Mouse (Mus musculus) urinary bladder, postnatal 25 days (tissue): ENCODE measurements around the gene Awat2.
"Not testable (repeated sequence)": the region's sequence is repeated elsewhere in the genome, so short reads cannot be mapped to it uniquely, and the experiment has no call there.

ENCODE experiments used
- DNase-seq: peaks from one replicate; pipeline ENCODE4 v3.0.0; 2022; ENCODE audit warnings: low spot score

The Awat2 gene

DNA sequence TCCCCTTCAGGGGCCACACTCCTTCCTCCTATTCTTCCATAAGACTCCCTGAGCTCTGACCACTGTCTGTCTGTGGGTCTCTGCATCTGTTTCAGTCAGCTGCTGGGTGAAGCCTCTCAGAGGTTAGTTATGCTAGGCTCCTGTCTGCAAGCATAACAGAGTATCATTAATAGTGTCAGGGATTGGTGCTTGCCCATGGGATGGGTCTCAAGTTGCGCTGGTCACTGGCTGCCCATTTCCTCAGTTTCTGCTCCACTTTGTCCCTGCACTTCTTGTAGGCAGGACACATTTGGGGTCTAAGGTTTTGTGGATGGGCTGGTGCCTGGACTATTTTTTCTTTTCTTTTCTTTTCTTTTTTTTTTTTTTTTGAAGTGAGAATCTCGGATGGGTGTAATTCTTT is at the start of gene Awat2:
Awat2 (minus strand) TSS at position 101 of the 400 bp plus-strand sequence.
- DNase-seq = not testable (repeated sequence)

DNA sequence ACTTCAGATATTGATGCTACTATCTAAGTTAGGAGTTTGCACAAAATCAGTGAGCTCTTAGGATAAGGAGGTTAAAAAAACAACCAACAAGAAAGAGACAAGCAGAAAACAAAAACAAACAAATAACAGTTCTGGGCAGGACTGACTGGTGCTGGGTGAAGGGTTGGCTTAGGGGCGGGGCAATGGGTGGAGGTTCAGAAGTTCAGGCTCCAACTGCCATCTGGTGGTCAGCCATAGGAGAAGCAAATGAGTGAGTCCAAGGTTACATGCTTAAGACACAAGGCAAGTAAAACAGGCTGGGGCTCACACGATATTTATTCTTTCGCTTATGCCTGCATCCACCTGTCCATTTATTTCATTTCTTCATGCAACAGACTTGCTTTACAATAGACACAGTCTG is 37.8 kb upstream of the Awat2 start:
- peak; percentile 43 for DNase-seq

DNA sequence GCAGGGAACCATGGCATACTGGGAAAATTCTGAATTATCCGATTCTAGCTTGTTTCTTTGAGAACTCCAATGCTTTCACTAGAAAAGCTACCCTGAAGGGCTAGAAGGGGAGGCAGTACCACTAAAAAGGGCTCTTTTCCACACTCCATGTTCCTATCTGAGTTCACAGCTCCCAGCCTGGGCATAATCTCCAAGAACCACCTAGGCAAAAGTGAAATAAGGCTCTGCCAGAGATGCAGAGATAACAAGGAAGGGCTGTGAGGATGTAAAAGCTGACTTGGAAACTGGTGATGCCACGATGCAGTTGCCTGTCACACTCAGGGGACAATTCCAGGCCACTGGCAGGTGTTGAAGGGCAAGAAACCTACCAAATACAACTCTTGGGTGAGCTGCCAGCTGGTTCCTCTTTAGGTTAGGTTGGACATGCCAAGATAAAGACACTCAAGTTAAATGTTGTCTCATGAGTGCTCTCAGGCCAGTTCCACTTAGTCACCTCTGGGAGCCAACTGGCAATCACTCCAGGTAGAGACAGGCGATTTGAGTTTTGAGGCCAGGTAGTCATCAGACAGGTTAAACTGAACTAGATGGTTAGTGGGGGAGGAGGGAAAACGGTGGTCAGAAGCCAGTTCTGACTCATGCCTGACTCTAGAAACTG is 33.2 kb upstream of the Awat2 start:
- no peak for DNase-seq

GRCm38 (mm10) chrX:100471491-100471890 is 29.0 kb upstream of the Awat2 start:
- no peak for DNase-seq

- DNase-seq = no peak
Measured at GRCm38 (mm10) chrX:100470126-100470525, 27.6 kb upstream of the Awat2 start.

DNA sequence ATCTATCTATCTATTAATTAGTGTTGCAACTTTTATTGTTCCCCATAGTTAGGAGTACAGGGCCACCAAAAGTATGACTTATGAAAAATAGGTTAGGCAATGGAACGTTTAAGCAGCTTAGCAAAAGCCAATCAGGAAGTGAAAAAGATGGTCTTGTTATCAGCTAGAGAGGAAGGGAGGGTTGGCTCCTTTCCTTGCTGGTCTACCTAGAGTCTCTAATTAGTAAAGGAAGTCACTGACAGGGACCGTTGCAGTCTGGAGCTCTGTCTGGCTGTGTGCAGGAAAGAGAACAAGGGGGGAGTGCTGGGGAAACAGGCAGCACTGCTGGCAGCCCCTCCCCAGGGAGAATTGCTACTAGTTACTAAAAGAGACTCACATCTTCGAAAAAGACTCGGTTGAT is 25.5 kb upstream of the Awat2 start:
- no peak for DNase-seq

DNA sequence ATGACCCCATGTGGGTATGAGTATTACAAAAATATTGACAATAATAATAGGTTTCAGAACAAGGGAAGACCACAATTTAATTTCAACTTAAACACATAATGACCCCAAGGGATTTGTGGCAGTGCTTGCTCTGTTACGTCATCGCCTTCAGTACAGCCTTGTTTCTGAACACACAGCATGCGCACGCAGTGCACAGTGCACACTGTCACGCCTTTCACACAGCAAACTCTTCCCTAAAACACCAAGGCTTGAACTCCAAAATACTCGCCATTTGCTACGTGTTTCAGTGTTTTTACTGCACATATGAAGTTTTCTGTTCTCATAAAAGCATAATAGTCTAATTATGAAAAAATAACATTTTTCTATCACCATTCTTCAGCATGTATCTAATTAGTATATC is 1.0 kb upstream of the Awat2 start:
- no peak for DNase-seq

GRCm38 (mm10) chrX:100432311-100432710 is 10.2 kb downstream of the Awat2 start:
- no peak for DNase-seq

DNA sequence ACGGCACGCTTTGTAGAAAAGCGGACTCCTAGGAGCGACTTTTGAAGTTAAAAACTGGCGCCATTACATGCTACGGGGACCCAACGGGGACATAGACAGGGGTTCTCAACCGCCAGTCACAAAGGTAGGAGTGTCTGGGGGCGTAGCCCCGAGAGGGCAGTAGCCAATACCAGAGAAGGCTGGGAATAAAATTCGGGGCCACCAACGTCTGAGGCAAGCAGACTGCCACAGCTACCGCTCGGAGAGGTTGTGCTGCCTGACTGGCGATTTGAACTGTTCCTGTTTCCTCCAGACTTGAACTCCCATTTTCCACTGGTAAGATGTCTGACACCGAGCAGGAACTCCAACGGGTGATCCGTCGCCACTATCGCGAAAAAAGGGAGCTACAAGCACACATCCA is 13.8 kb downstream of the Awat2 start, which contains the start of gene Otud6a:
Otud6a (plus strand) TSS at position 321 of the 400 bp plus-strand sequence.
- no peak for DNase-seq

- no peak for DNase-seq
Measured at GRCm38 (mm10) chrX:100409245-100409644, 33.3 kb downstream of the Awat2 start.

- no peak for DNase-seq
Measured at GRCm38 (mm10) chrX:100401657-100402056, 40.9 kb downstream of the Awat2 start.

DNA sequence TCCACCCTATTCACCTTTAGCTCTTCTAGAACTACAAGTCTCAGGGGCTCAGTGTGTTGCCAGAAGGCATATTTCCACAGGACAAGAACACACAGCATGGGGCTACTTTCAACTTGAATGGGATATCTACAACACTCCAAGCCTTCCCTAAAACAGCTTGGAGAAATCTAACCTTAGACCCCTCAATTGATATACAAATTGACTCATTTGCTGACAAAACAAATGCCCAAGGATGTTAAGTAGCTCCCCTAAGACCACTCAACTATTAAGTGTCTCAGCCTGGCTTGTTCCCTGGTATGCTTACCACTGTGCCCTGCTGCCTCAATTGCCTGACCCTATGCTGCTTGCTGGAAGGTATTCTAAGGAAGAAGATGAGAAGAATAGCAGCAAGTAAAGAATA is 41.6 kb downstream of the Awat2 start:
- no peak for DNase-seq

GRCm38 (mm10) chrX:100395026-100395425 is 47.5 kb downstream of the Awat2 start:
- no peak for DNase-seq

DNA sequence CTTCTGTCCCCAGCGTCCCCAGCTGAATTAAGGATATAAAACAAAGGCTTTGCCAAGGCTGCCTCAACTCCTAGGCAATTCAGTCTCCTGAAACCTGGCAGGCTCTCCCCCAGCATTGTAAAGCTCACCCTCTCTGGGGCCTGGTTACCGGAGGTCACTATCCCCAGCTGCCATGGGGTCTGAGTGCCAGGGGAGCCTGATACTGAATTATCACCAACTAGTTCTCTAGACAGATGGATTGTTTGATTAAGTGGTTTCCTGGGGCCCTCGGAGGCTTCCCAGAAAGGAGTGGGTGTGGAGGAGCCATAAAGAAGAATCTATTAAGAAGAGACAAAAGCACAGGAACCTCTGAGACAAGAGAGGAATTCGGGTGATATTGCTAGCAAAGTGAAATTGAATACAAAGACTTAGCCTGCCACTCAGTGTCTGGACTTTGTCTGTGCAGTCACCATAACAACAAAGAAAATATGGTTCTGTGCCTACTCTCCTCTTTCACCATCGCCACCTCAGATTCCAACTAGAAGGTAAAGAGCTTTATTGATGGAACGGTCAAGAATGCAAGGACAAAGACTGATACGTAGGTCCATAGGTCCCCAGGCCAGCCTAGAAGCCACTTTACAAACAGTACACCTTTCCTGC is 48.2 kb downstream of the Awat2 start:
- no peak for DNase-seq

- DNase-seq = peak; percentile 15
Measured at GRCm38 (mm10) chrX:100392304-100392703, 50.2 kb downstream of the Awat2 start.

DNA sequence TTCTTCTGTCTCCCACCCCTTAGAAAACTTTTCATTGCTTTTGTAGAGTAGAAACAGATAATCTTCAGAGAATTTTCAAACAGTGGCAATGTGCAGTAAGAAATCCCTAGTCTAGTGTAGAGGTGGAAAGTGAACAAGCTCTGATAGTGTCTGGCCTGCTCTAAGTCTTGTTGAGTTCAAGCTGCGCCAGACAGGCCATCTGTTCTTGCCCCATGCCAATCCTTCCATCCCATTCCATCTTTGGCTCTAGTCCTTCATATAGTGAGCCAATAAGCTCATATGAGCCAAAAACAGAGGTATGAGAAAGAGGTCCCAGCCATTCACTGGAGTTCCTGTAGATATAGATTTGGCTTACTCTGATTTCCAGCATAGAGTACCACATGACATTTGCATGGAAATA is 52.6 kb downstream of the Awat2 start:
- no peak for DNase-seq

DNA sequence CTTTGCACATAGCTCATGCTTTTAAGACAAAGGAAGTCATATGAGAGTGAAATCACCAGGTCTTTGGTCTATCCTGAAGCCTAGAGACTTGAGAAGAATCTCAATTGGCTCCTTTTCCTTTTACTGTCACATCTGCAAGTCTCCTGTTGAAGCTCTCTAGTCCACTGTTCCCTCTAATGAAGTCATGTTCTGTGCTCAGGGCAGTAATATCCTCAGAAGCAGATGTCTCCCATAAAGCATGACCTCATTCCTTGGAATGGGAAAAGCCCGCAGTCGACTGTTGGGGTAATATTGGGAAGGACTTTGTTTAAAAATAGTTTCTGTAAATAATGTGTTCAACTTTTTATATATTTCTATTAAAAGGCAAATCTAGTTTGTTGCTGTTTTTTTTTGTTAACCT is 85.5 kb downstream of the Awat2 start:
- no peak for DNase-seq
